Mouse (Mus musculus): Measurements from ENCODE around the gene Rpl34.

Gene Rpl34

GRCm38 (mm10) chr3:130712891-130713290, 17.3 kb downstream of the Rpl34 start:
- DNase-seq (ENCODE audit: low spot score), result no peak

GRCm38 (mm10) chr3:130710103-130710502, 20.1 kb downstream of the Rpl34 start:
- no peak for DNase-seq (ENCODE audit: low spot score)

- DNase-seq (ENCODE audit: low spot score), result peak; percentile 96
These were observed 21.0 kb downstream of the Rpl34 start, which contains the start of gene Ostc for GRCm38 (mm10) chr3:130708967-130709924. Ostc (minus strand) TSS chr3:130709444.

GRCm38 (mm10) chr3:130708529-130708928, 21.7 kb downstream of the Rpl34 start:
- no peak for DNase-seq (ENCODE audit: low spot score)

- DNase-seq (ENCODE audit: low spot score), result no peak
These were observed 27.9 kb downstream of the Rpl34 start for GRCm38 (mm10) chr3:130702289-130702688.

GRCm38 (mm10) chr3:130697622-130698021, 32.6 kb downstream of the Rpl34 start:
- no peak for DNase-seq (ENCODE audit: low spot score)

- DNase-seq (ENCODE audit: low spot score), result no peak
These were observed 35.5 kb downstream of the Rpl34 start for GRCm38 (mm10) chr3:130694705-130695104.

GRCm38 (mm10) chr3:130694041-130694593, 36.1 kb downstream of the Rpl34 start:
- DNase-seq (ENCODE audit: low spot score), result no peak

GRCm38 (mm10) chr3:130691596-130692170, 38.5 kb downstream of the Rpl34 start:
- no peak for DNase-seq (ENCODE audit: low spot score)

- peak; percentile 52 for DNase-seq (ENCODE audit: low spot score)
These were observed 39.2 kb downstream of the Rpl34 start for GRCm38 (mm10) chr3:130690834-130691595.

- DNase-seq (ENCODE audit: low spot score), result peak; percentile 41
These were observed 40.6 kb downstream of the Rpl34 start for GRCm38 (mm10) chr3:130689630-130690029.

GRCm38 (mm10) chr3:130687051-130687450, 43.1 kb downstream of the Rpl34 start:
- no peak for DNase-seq (ENCODE audit: low spot score)

- DNase-seq (ENCODE audit: low spot score), result no peak
These were observed 45.2 kb downstream of the Rpl34 start for GRCm38 (mm10) chr3:130685014-130685366.

GRCm38 (mm10) chr3:130684276-130685013, 45.8 kb downstream of the Rpl34 start:
- DNase-seq (ENCODE audit: low spot score), result no peak

GRCm38 (mm10) chr3:130683836-130684235, 46.4 kb downstream of the Rpl34 start:
- no peak for DNase-seq (ENCODE audit: low spot score)

- DNase-seq (ENCODE audit: low spot score), result no peak
These were observed 48.0 kb downstream of the Rpl34 start for GRCm38 (mm10) chr3:130682183-130682582.

- DNase-seq (ENCODE audit: low spot score), result no peak
These were observed 49.0 kb downstream of the Rpl34 start for GRCm38 (mm10) chr3:130681226-130681625.

GRCm38 (mm10) chr3:130677671-130678460, 52.3 kb downstream of the Rpl34 start:
- no peak for DNase-seq (ENCODE audit: low spot score)

Measured in T-cell, adult 2 months (primary cell).